Mouse (Mus musculus) left cerebral cortex, adult 18-20 months (tissue): ENCODE measurements at regions not wholly inside any gene's neighbourhood (a gene's known extent, or its start where the extent isn't known, plus 50 kb on each side); places are given as distances from the start of the nearest gene placed in this dataset.
A peak's percentile ranks its signal among the peaks of the same experiment; 100 is the strongest.

ENCODE experiments used
- DNase-seq, 2 experiments: peaks; one replicate each; pipeline ENCODE4 v3.0.0; 2021 to 2022; ENCODE audit warnings: low spot score in 2 of 2, mixed read lengths in 1 of 2

DNA sequence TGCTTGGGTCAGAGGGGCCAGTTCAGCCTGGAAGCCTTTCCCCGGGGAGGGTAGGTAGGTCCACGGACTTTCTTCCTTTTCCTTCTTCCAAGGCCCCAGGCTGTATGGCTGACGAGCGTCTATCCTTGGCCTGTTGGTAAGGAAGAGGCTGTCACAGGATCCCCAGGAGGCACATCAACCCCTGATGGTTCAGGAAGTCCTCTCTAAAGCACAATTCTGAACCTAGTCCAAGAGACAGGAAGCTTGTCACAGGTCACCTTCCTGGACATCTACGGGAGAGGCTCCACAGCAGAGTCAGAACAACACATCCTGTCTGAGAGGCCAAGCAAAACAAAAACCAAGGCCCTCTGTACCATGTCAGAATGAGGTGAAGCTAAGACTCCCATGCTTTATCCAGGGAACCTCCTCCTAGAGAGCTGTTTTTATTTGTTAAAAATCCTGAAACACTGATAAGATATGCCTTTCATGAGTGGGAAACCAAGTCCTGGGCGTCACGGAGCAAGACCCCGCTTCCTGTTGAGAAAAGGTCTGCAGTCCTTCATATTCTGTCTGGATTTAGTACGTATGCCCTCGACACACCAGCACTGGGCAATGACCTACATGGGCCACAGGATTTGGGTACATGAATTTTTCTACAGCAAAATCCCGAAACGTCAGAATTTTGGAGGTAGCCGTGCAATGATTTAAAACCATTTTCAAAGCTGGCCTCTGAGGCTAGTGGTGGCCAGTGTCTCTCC, 52.0 kb upstream of the Snrk start:
- no peak for DNase-seq

DNA sequence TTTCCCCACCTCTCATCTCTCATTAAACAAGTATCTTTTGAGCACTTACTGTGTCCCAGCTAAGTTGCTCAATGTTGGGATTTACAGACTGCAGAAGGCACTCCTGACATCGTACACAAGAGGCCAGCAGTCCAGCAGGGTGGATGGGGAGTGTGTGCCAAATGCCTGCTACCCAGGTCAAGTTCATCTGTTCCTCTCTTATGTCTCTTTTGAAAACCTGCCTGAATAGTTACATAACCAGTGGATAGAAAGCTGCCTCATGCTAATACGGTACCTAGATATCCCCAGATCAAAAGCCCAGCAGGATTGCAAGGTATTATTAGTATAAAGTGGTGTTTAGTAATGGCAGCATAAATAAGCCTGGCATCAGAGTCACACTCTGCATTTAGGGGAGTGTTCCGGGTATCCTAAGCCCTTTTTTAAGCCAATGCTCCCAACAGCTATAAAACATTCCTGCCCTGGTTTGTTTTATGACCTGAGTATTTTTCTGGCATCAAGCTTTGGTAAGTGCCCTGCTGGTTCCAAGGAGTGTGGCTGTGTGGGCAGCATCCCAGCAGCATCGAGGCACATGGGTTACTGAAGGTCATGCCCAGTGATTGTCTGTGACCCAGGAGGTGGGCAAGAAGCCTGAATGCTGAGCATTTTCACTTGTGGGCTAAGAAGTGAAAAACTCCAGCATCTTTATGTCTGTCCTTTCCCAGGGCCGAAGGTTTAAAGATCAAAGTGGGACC, 59.1 kb upstream of the Pomgnt2 start:
- DNase-seq, result no peak

DNA sequence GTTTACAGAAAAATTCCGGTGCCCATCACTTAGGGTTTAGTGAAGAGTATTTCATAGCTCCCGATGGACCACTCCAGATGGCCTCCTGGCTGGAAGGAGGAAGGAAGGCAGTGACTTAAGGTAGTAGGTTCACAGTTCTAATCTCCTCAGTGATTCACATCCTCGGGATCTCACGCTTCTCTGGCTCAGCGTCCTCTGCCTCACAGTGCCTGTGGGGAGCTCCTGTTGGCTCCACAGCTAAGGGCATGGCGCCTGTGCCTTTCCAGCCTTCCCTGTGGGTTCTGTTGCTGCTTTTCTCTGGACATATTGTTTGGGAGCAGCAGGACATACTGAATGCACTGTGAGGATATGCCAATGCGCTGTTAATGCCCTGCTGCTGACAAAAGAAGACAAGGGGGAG, 54.8 kb upstream of the Pomgnt2 start:
- no peak for DNase-seq

DNA sequence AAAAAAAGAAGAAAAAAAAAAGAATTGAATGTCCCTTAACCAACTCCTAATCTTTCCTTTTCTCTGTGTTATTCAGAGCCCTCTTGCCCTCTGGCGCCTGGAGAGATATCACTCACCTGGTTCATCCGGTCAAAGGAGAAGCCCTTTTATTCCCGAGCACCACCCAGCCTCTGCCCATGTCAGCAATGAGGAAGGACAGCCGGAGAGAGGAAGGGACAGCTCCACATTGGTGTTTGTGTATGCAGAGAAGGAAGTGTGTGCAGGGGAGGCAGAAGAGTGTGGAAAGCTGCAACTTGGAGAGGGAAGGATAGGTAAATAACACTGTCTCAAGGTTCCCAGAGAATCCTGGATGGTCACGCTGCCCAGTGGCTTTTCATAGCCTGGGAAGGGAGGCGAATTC, 54.2 kb upstream of the Pomgnt2 start:
- DNase-seq, result no peak

DNA sequence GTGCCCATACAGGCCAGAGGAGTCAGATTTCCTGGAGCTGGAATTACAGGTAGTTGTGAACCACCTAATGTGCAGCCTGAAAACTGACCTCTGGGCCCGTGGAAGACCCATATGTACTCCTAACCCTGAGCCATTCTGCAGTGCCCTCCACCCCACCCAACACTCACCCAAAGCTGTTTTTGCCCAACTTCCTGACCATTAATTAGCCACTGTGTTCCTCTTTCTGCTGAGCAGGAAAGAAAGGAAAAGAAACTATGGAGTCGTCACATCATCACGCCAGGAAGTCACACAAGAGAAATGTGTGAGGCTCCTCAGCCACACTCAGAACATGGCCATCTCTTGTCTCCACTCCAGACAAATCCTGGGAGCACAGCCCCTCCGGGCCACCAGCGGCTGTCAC, 52.1 kb upstream of the Pomgnt2 start:
- DNase-seq, result no peak

DNA sequence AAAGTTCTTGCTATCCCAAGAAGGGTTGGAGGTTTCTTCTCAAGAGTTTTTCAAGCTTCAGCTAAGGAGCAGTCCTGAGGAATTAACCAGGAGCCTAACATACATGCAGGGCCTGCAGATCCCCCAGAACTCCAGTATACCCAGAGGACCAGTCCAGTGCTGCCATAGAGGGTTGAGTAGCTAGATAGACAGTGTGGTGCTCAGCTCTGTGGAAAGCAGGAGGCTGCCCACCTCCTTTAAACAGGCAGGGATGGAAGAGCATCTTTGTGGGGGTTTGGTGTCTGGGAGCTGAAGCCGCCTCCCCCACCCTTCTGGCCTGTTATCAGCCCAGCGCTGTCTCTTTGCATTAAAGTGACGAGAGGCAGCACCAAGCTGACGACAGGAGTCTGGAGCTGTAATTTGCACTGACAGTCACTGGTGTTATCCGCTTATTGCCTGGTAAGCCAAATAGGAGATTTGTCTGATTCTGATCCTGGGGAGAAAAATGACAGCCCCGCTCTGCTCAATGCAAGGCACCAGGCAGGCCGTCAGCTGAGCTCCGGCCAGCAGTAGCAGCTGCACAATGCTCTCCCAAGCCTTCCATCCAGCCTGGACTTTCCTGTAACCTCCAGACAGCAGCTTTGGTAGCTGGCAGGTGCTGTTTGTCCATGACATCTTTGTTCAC, 51.2 kb upstream of the Pomgnt2 start:
- peak; percentile 13 to 38 for DNase-seq
